Mouse (Mus musculus): Measurements from ENCODE around the gene Rps19bp1.

Gene Rps19bp1

DNA sequence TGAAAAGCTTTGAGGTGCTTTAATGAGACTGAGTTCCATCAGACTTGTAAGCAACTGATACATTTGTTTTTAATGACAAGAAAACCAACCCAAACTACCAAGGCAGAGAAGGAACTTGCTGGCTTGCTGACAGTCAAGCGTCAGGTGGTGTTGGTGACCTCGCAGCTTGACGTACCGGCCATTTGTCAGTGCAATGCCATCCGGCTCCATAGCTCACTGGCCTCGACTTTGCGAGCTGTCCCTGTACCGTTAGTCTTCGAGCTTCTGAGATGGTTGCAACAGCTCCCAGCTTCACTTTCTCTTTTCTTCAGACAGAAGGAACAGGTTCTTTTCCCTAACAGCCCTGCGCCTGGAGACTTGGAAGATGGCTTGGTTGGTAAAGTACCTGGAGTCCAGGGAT, 46.6 kb downstream of the Rps19bp1 start:
- DNase-seq, result no peak

DNA sequence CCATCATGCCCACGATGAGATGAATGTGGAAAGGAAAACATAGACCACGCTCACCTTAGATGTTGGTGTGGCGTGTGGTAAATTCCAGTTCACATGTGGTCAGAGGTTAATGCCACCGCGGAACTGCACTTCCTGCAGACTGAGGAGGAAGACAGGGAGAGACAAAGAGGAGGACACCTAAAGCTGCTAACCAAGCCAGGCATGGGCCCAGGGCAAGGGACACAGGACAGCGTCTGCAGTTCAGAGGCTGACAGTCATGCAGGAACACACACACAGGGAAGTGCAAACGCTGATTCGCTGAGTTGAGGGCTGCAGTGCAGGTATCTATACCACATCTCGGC, 47.7 kb downstream of the Rps19bp1 start:
- DNase-seq, result no peak

DNA sequence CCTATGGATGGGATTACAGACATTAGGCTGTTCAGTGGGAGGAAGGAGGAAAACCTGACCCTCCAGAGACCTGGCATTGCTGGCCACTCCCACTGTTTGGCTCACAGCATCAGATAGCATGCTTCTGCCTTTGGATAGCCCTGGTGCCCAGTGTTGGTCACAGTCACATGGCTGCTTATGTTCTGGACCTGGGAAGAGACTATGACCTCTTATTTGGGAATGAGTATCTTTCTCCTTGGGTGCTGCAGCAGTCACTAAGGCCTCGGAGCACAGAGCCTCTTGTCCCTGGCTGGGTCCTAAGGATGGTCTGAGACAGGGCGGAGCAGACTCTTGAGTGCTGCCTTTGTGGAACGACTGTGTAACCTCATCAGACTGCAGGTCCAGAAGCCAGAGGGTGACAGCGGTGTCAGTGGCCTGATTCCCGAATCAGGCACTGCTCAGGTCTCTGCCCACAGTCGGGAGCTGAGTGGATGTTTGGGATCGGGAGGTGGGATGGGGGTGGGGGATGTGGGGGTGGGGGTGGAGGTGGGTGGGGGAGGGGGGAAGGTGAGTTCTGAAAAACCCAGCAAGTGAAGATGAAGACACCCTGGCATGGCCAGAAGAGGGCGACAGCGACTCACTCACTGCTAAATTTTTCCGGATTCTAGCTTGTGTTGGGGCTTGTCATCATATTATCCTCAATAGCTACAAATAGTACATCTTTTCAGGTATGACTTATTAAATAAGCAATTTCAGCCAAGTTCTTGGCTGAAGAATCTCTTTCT, 48.2 kb downstream of the Rps19bp1 start:
- peak; percentile 13 to 45 for DNase-seq

DNA sequence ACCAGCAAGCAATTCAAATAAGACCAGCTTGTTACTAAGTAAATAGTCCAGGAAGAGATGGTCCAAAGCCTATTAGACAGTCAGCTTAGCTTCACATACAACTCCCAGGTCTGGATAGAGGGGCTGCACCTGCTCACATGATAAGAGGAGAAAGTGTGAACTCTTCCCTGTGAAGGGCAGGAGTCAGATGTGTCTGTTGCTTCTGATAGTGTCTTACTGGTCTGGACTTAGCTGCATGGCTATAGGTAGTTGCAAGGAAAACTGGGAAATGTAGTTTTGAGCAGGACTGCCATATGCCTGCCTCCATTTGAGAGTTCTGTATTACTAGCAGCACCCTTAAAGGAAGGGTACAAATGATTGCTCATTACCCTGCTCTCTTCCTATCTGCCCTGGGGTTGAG, 50.4 kb downstream of the Rps19bp1 start:
- DNase-seq, result no peak
